Mouse (Mus musculus): ENCODE results near the gene Parg.
"Not testable (repeated sequence)": the region's sequence is repeated elsewhere in the genome, so short reads cannot be mapped to it uniquely, and the experiment has no call there.

The Parg gene

GRCm38 (mm10) chr14:32179393-32180195 is 22.2 kb upstream of the Parg start:
- no peak for DNase-seq (ENCODE audit: low read depth, low spot score)

- DNase-seq (ENCODE audit: low read depth, low spot score) = no peak
Observed at GRCm38 (mm10) chr14:32180861-32181260, 20.9 kb upstream of the Parg start.

DNA sequence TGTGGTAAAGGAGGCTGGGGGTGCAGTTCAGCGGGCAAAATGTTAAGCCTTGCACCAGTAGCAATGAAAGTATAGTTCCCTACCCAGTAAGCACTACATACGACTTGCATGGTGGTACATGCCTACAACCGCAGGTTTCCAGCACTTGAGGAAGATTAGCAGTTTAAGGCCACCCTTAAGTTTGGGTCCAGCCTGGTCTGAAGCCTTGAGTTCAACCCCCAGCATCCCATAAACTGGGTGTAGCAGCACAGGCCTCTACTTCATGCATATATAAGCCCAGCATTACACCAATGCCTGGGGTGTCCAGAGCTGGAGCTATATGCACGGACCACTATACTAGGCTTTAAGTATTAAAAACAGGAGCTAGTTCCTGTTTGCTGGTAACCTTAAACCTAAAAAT is 17.9 kb upstream of the Parg start:
- no peak for DNase-seq (ENCODE audit: low read depth, low spot score)

GRCm38 (mm10) chr14:32190627-32191391 is 10.9 kb upstream of the Parg start:
- no peak for DNase-seq (ENCODE audit: low read depth, low spot score)

DNA sequence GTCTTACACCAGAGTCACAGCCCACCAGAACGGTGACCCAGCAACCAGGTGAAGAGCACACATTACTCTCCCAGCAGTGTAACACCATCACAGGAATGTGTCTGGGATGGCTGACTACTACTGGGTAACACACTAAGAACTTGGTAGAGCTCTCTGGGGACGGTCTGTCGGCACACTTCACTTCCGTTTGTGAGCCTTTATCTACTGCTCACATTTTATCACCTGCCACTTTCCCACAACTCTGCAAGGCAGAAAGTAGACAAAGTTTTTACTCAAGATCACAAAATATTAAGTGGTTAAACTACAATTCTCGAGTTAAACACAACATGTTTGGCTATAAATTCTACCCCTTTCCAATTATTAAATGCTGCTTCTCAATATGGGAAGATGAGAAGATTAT is 9.8 kb upstream of the Parg start:
- DNase-seq (ENCODE audit: low read depth, low spot score) = no peak

DNA sequence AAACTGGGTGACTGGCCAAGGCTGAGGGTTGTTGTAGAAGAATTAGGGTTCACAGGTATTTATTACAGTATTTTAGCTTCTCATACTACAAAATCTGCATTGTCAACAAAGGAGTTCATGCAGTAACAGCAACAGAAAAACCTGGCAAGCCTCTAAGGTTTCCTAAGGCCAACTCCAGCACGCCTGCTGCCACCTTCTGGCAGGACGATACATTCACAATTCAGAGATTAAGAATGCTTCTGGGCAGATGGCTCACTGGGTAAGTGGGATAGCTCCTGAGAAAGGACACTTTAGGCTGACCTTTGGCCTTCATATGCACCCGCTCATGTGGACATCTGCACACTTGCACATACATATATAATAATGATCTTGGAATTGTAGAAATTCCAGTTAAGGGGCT is 9.3 kb upstream of the Parg start:
- peak; percentile 53 for DNase-seq (ENCODE audit: low read depth, low spot score)

DNA sequence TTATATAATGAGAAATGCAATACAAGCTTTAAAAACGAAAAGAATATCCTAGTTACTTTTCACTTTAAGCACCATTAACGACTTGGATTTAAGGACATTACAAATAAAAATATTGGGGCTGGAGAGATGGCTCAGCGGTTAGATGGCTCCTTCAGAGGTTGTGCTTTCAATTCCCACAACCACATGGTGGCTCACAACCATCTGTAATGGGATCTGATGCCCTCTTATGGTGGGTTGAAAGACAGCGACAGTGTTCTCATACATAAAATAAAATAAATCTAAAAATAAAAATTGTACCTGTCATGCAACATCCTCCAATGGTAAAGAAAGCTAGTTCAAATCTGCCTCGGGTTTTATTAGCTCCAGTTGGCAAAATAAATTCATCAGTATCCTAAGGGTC is 8.2 kb upstream of the Parg start:
- DNase-seq (ENCODE audit: low read depth, low spot score) = not testable (repeated sequence)

GRCm38 (mm10) chr14:32201354-32201753 is 395 bp upstream of the Parg start:
- DNase-seq (ENCODE audit: low read depth, low spot score) = peak; percentile 20

- DNase-seq (ENCODE audit: low read depth, low spot score) = no peak
Observed at GRCm38 (mm10) chr14:32226601-32227000, 24.9 kb downstream of the Parg start.

- DNase-seq (ENCODE audit: low read depth, low spot score) = peak; percentile 45
Observed at GRCm38 (mm10) chr14:32228996-32229395, 27.2 kb downstream of the Parg start.

DNA sequence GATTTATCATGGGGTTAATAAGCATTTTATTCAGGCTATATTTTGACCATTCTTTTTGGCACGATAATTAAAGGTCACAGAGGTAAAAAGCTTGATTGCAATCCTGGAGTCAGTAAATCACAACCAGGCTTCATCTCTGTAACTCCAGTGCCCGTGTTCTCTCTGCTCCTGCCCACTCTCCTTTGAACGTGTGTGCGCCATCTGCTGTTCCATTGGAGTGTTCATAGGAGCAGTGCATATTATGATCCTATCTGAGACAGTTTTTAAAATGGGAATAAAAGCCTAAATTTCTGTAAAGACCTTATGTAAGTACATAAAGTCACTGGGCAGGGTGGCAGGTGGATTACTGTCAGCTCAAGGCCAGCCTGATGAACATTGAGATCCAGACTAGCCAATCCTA is 40.7 kb downstream of the Parg start:
- no peak for DNase-seq (ENCODE audit: low read depth, low spot score)

DNA sequence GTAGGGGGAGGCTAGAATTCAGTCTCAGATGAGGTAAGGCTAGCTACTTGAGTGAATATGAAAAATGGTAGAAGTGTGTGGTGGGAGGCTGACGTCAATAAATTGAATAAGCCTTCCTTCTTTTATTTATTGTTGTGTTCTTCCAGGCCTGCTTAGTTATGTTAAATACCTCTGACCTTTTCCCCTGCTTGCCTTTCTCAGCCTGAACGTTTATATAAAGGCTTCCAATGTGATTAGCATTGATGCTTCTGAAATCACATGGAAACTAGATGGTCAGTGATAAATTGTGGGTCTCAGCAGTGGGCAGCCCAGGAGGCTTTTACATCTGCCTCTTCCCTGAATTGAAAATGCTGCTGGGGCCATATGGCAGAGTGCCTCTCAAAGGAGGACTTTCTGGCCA is 44.3 kb downstream of the Parg start:
- DNase-seq (ENCODE audit: low read depth, low spot score) = peak; percentile 66

GRCm38 (mm10) chr14:32249616-32250015 is 47.9 kb downstream of the Parg start:
- no peak for DNase-seq (ENCODE audit: low read depth, low spot score)

DNA sequence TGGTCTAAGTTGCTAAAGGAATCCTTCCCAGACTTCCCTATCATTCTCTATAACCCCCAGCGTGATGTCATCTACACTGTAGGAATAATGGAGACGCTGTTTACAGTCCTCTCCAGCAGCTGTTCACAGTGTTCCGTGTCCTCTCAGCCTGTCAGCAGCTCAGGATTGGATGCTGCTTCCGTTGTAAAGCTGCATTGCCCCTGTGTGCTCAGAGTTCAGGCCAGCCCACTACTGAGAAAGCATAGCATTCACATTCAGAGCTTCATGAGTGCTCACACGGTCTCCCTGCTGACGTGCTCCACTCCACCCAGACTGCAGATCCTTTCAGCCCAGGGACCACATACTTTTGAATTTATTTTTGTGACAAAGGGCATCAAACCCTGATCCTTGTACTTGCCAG is 59.1 kb downstream of the Parg start:
- DNase-seq (ENCODE audit: low read depth, low spot score) = no peak

GRCm38 (mm10) chr14:32261741-32262140 is 60.0 kb downstream of the Parg start:
- no peak for DNase-seq (ENCODE audit: low read depth, low spot score)

- no peak for DNase-seq (ENCODE audit: low read depth, low spot score)
Observed at GRCm38 (mm10) chr14:32268999-32269398, 67.2 kb downstream of the Parg start.

DNA sequence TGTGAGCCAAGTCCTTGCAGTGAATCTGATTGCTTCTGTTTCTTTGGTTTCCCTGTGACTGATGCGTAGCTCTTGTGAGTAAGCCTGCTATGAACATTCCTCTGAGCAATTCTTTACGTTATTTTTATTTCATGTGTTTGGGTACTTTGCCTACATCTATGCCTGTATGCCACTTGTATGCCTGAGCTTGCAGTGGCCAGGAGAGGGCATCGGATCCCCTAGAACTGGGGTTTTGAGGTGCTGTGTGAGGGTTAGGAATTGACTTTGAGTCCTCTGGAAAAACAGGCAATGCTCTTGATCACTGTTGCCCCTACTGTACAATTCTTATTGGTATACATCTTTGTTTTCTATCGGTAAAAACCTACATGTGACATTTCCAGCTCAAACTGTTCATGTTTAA is 67.8 kb downstream of the Parg start:
- no peak for DNase-seq (ENCODE audit: low read depth, low spot score)

GRCm38 (mm10) chr14:32301622-32302021 is 99.9 kb downstream of the Parg start:
- DNase-seq (ENCODE audit: low read depth, low spot score) = no peak

DNA sequence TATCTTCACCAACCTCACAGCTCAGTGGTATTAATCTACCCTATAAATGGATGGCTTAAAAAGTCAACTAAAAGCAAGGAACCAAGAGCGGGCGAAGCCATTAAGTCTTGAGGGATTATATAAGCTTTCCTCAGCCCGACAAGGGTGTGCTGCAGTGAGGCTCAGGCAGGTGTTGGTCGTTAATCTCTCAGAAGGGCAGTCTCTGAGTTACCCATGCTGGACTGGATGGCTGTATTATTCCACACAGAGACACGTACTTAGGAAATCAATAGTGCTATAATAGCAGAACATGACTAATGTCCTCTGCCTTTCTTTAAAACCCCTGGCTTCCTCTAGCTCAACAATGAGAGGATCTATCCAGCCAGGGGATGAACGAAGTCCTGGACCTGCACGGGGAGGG is 100.7 kb downstream of the Parg start:
- DNase-seq (ENCODE audit: low read depth, low spot score) = no peak

- no peak for DNase-seq (ENCODE audit: low read depth, low spot score)
Observed at GRCm38 (mm10) chr14:32304921-32305320, 103.2 kb downstream of the Parg start.

DNA sequence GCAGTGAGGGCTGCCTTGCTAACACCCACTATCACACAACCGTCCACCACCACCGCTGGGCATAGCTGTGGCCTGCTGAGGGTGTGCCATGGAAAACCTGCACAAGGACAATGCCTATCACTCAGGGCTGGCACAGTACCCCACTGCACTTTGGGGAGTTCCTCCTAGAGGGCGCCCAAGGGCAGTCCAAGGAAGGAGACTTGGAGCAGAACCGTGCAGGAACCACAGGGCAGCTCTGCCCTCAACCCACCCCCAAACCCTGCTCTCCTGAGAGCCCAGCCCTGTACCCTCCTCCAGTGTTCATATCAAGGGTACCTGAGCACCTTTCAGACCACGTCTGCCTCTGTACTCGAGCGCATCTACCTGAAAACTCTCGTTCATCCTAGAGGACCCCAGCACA is 108.1 kb downstream of the Parg start:
- DNase-seq (ENCODE audit: low read depth, low spot score) = peak; percentile 42

GRCm38 (mm10) chr14:32311381-32312035 is 109.8 kb downstream of the Parg start:
- no peak for DNase-seq (ENCODE audit: low read depth, low spot score)

DNA sequence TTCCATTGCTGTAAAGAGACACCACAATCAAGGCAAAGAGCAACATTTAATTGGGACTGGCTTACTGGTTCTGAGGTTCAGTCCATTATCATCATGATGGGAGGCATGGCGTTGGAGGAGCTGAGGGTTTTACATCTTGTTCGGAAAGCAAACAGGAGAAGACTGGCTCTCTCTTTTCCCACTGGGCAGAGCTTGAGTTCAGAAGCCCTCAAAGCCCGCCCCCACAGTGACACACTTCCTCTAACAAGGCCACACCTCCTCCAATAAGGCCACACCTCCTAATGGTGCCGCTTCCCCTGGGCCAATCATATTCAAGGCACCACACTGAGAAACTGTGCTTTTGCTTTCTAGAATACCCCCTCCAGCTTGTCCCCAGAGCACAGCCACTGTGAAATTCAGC is 116.1 kb downstream of the Parg start:
- no peak for DNase-seq (ENCODE audit: low read depth, low spot score)
